Mouse (Mus musculus): ENCODE results near the gene Abca13. TPM values are rescaled to one million over a fixed set of nuclear protein-coding genes. Genes with fewer than 3 reads are reported as not detected.

The Abca13 gene
- total and polyA plus RNA-seq, 3 experiments = under 0.01 to 0.03 (median 0.03) TPM

- dilution Hi-C loops (cut with MboI; ENCODE audit: extremely low pct_ligation_motif_present, extremely low pct_unique_long_range_greater_than_20kb, low sequenced_read_pairs) (no loop called here), in situ Hi-C loops (cut with MboI; ENCODE audit: low pct_ligation_motif_present, low pct_unique_long_range_greater_than_20kb, low sequenced_read_pairs) (no loop called here)
- H3K27me3 ChIP-seq (replicated peaks) = no peaks in the 10 kb centered on the region
- H3K27ac ChIP-seq (ENCODE audit: insufficient read depth, low read depth) = no peak overlapping the region
- no peak overlapping the region for H3K4me2 ChIP-seq (ENCODE audit: insufficient read depth, low read depth, poor library complexity, severe bottlenecking)
- no peaks in the 10 kb centered on the region for H3K4me1 ChIP-seq (ENCODE audit: control insufficient read depth in 1 of 2, insufficient read depth in 2 of 2)
- no peak for DNase-seq (ENCODE audit: extremely low read depth)
- H3K36me3 ChIP-seq (replicated peaks in 1 of 2; ENCODE audit: control insufficient read depth in 1 of 2, insufficient read depth in 1 of 2, low read length in 1 of 2) = no peaks in the 10 kb centered on the region
- no peaks in the 10 kb centered on the region for H3K79me2 ChIP-seq (replicated peaks; ENCODE audit: control insufficient read depth, extremely low read depth, insufficient read depth, poor library complexity, severe bottlenecking)
- no peak overlapping the region for H3K9ac ChIP-seq (ENCODE audit: insufficient read depth, low read depth)
- TF ChIP-seq ETS1 (conservative IDR thresholded peaks at IDR 0.05; ENCODE audit: low read depth, low read length) = no peak
- TF ChIP-seq NELFE (IDR thresholded peaks at IDR 0.05; ENCODE audit: low read depth, low read length) = no peak
- no peak for TF ChIP-seq MAX (IDR thresholded peaks at IDR 0.05; ENCODE audit: low read length)
- TF ChIP-seq ZNF384 (IDR thresholded peaks at IDR 0.05; ENCODE audit: low read depth, low read length) = no peak
- TF ChIP-seq CTCF (conservative IDR thresholded peaks at IDR 0.05 in 1 of 2, IDR thresholded peaks at IDR 0.05 in 1 of 2; ENCODE audit: low read depth in 2 of 2, low read length in 2 of 2) = no peak
- TF ChIP-seq MAFK (IDR thresholded peaks at IDR 0.05; ENCODE audit: insufficient replicate concordance, low read length) = no peak
- no peak for TF ChIP-seq TCF12 (IDR thresholded peaks at IDR 0.05; ENCODE audit: low read depth, low read length)
- TF ChIP-seq MAZ (IDR thresholded peaks at IDR 0.05; ENCODE audit: low read depth, low read length) = no peak
- TF ChIP-seq MEF2A (IDR thresholded peaks at IDR 0.05; ENCODE audit: borderline replicate concordance, low read depth, low read length) = no peak
- peaks cover 39% of the 10 kb centered on the region for H3K9me3 ChIP-seq (replicated peaks; ENCODE audit: low read length)
- no peak overlapping the region for H3K4me3 ChIP-seq (replicated peaks in 1 of 3; ENCODE audit: low read depth in 2 of 3, low read length in 2 of 3, poor library complexity in 1 of 3)
Measured at GRCm38 (mm10) chr11:9616665-9617064, 424.9 kb downstream of the Abca13 start.

- dilution Hi-C loops (cut with MboI; ENCODE audit: extremely low pct_ligation_motif_present, extremely low pct_unique_long_range_greater_than_20kb, low sequenced_read_pairs) = no loop called here
- Histone ChIP-seq H3K36me3 (replicated peaks in 1 of 2; ENCODE audit: control insufficient read depth in 1 of 2, insufficient read depth in 1 of 2, low read length in 1 of 2) (no peaks in the 10 kb centered on the region), H3K27me3 (replicated peaks) (no peaks in the 10 kb centered on the region), H3K4me1 (ENCODE audit: control insufficient read depth in 1 of 2, insufficient read depth in 2 of 2) (no peaks in the 10 kb centered on the region), H3K79me2 (replicated peaks; ENCODE audit: control insufficient read depth, extremely low read depth, insufficient read depth, poor library complexity, severe bottlenecking) (no peaks in the 10 kb centered on the region), H3K4me2 (ENCODE audit: insufficient read depth, low read depth, poor library complexity, severe bottlenecking) (no peak overlapping the region), H3K9me3 (replicated peaks; ENCODE audit: low read length) (peaks cover 39% of the 10 kb centered on the region), H3K9ac (ENCODE audit: insufficient read depth, low read depth) (no peak overlapping the region), H3K27ac (ENCODE audit: insufficient read depth, low read depth) (no peak overlapping the region), H3K4me3 (replicated peaks in 1 of 3; ENCODE audit: low read depth in 2 of 3, low read length in 2 of 3, poor library complexity in 1 of 3) (no peak overlapping the region)
- in situ Hi-C loops (cut with MboI; ENCODE audit: low pct_ligation_motif_present, low pct_unique_long_range_greater_than_20kb, low sequenced_read_pairs) = no loop called here
- DNase-seq (ENCODE audit: extremely low read depth) = no peak
- TF ChIP-seq RCOR1 (conservative IDR thresholded peaks at IDR 0.05; ENCODE audit: low read depth, low read length) = no peak
- no peak for TF ChIP-seq GABPA (IDR thresholded peaks at IDR 0.05; ENCODE audit: insufficient replicate concordance, low read depth, low read length)
- TF ChIP-seq SMC3 (IDR thresholded peaks at IDR 0.05; ENCODE audit: low read depth, low read length) = no peak
- no peak for TF ChIP-seq CHD1 (IDR thresholded peaks at IDR 0.05; ENCODE audit: low read depth, low read length)
- TF ChIP-seq MAX (IDR thresholded peaks at IDR 0.05; ENCODE audit: low read length) = no peak
- TF ChIP-seq JUN (IDR thresholded peaks at IDR 0.05; ENCODE audit: insufficient read depth, low read depth, low read length) = no peak
- TF ChIP-seq CTCF (conservative IDR thresholded peaks at IDR 0.05 in 1 of 2, IDR thresholded peaks at IDR 0.05 in 1 of 2; ENCODE audit: low read depth in 2 of 2, low read length in 2 of 2) = no peak
- no peak for TF ChIP-seq USF2 (conservative IDR thresholded peaks at IDR 0.05; ENCODE audit: low read depth, low read length)
- no peak for TF ChIP-seq ZKSCAN1 (IDR thresholded peaks at IDR 0.05; ENCODE audit: borderline replicate concordance, low read depth, low read length)
- no peak for TF ChIP-seq MEF2A (IDR thresholded peaks at IDR 0.05; ENCODE audit: borderline replicate concordance, low read depth, low read length)
- TF ChIP-seq NRF1 (IDR thresholded peaks at IDR 0.05; ENCODE audit: low read depth, low read length) = no peak
- TF ChIP-seq HCFC1 (IDR thresholded peaks at IDR 0.05; ENCODE audit: low read depth, low read length) = no peak
Measured at GRCm38 (mm10) chr11:9619986-9620385, 428.2 kb downstream of the Abca13 start.

All from CH12.LX (cell line).